9 mouse cellular contexts compared by ENCODE assay signal in genomic region chr7:19796697-19797588, GRCm38 (mm10). TPM values are rescaled to one million over a fixed set of nuclear protein-coding genes. Genes with fewer than 3 reads are reported as not detected.
A peak's percentile ranks its signal among the peaks of the same experiment; 100 is the strongest.
DNase-seq lines count a peak whose midpoint lies in the region; ATAC-seq and TF ChIP-seq lines count a peak whose summit lies in the region.
"Had no signal": no experiment of that assay in that cellular context is flagged by ENCODE, and none has a peak within 500 bp of the region (broad histone marks: within the 10 kb centered on the region; RNA-seq: fewer than 3 reads in every experiment).

TSS of gene Cblc (minus strand) at chr7:19796809.

- intact Hi-C loops in heart, adult 2 months (cut with DNase I) = no loop called here

- H3K9ac ChIP-seq in heart, adult 2 months (ENCODE audit: low read depth, low read length) = peak within 1 kb of the TSS; percentile 10
- H3K9ac ChIP-seq in liver, postnatal 0 days (replicated peaks) = peak within 1 kb of the TSS; percentile 27; the same call in 1 of the 2 replicates

- no peaks in the 10 kb centered on the region for H3K27me3 ChIP-seq in heart, adult 2 months (ENCODE audit: control insufficient read depth, insufficient read depth, low read length)
- H3K27me3 ChIP-seq in kidney, adult 2 months (replicated peaks; ENCODE audit: control insufficient read depth, insufficient read depth, low read length) = no peaks in the 10 kb centered on the region
- no peaks in the 10 kb centered on the region for H3K27me3 ChIP-seq in liver, postnatal 0 days (ENCODE audit: insufficient read depth, low read length)

- no peaks in the 10 kb centered on the region for H3K9me3 ChIP-seq in liver, postnatal 0 days (ENCODE audit: low read length)

- peak; percentile 85 for ATAC-seq in liver, postnatal 0 days
- ATAC-seq in neutrophil, adult 5-6 weeks (ENCODE audit: extremely low read depth, insufficient number of reproducible peaks, low FRiP score, poor library complexity, severe bottlenecking) = peak; percentile 96

- TF ChIP-seq CTCF in heart, adult 2 months (IDR thresholded peaks at IDR 0.05) = peak; percentile 91
- TF ChIP-seq CTCF in kidney, adult 2 months (conservative IDR thresholded peaks at IDR 0.05; ENCODE audit: insufficient read depth, insufficient read length, low read depth, low read length) = peak; percentile 91
- TF ChIP-seq CTCF in liver, postnatal 0 days (IDR thresholded peaks at IDR 0.05; ENCODE audit: low read depth) = peak; percentile 93

- 4% methylated on average over 32 of the region's 32 CpGs for WGBS in heart, adult 2 months
- WGBS in kidney, adult 2 months = 2% methylated on average over 32 of the region's 32 CpGs
- WGBS in liver, postnatal 0 days (ENCODE audit: insufficient replicate concordance) = 4% methylated on average over 32 of the region's 32 CpGs

- DNase-seq in B cell, adult 2 months = peak; percentile 95
- peak; percentile 93 for DNase-seq in ZHBTc4 (ENCODE audit: low read depth, low spot score)
- peak; percentile 75 for DNase-seq in embryo, embryonic 9.5 days (ENCODE audit: extremely low spot score)
- peak; percentile 83 to 85 for DNase-seq in heart, adult 2 months
- peak; percentile 94 for DNase-seq in kidney, adult 2 months
- DNase-seq in liver, postnatal 0 days = peak; percentile 89
- peak; percentile 80 to 92 for DNase-seq in thymus, postnatal 10 days (ENCODE audit: low spot score in 2 of 2)

- no peaks in the 10 kb centered on the region for H3K36me3 ChIP-seq in heart, adult 2 months (ENCODE audit: control insufficient read depth, insufficient read depth, low read length)
- H3K36me3 ChIP-seq in kidney, adult 2 months (ENCODE audit: control insufficient read depth, insufficient read depth, low read length) = no peaks in the 10 kb centered on the region; the same call in 1 of the 2 replicates
- no peaks in the 10 kb centered on the region for H3K36me3 ChIP-seq in liver, postnatal 0 days (replicated peaks; ENCODE audit: insufficient read depth, low read length)

- H3K79me2 ChIP-seq in heart, adult 2 months (replicated peaks; ENCODE audit: control insufficient read depth, insufficient read depth, low read length) = no peaks in the 10 kb centered on the region

- no peak for TF ChIP-seq POLR2A in heart, adult 2 months (IDR thresholded peaks at IDR 0.05; ENCODE audit: insufficient read depth, low read depth, low read length)
- TF ChIP-seq POLR2A in kidney, adult 2 months (IDR thresholded peaks at IDR 0.05; ENCODE audit: low read depth, low read length) = peak; percentile 17

- H3K4me3 ChIP-seq in heart, adult 2 months = no peak within 1 kb of the TSS
- peak within 1 kb of the TSS; percentile 67 for H3K4me3 ChIP-seq in kidney, adult 2 months (ENCODE audit: insufficient read depth, low read depth, low read length)
- peak within 1 kb of the TSS; percentile 33 for H3K4me3 ChIP-seq in liver, postnatal 0 days (ENCODE audit: low read depth, low read length)

- H3K27ac ChIP-seq in heart, adult 2 months = no peak within 1 kb of the TSS
- peak within 1 kb of the TSS; percentile 94 for H3K27ac ChIP-seq in kidney, adult 2 months (ENCODE audit: insufficient read depth, low read depth, low read length)
- H3K27ac ChIP-seq in liver, postnatal 0 days (ENCODE audit: low read depth) = peak within 1 kb of the TSS; percentile 20; the same call in 1 of the 2 replicates

- H3K4me1 ChIP-seq in heart, adult 2 months (ENCODE audit: control insufficient read depth, insufficient read depth, low read length) = peaks cover 2% of the 10 kb centered on the region; the same call in 1 of the 2 replicates
- peaks cover 10% of the 10 kb centered on the region; the same call in 1 of the 2 replicates for H3K4me1 ChIP-seq in kidney, adult 2 months (ENCODE audit: control insufficient read depth, insufficient read depth, low read length)
- peaks cover 7% of the 10 kb centered on the region; the same call in 1 of the 2 replicates for H3K4me1 ChIP-seq in liver, postnatal 0 days (ENCODE audit: insufficient read depth)

- H3K4me2 ChIP-seq in liver, postnatal 0 days (ENCODE audit: low read depth, low read length) = peak within 1 kb of the TSS; percentile 61

- 0 out of 2 replicates have a peak, but pooled peaks have one; percentile 39 for TF ChIP-seq EP300 in heart, adult 2 months (IDR thresholded peaks at IDR 0.05; ENCODE audit: insufficient read depth, low read depth, low read length)
- no peak for TF ChIP-seq EP300 in liver, postnatal 0 days (IDR thresholded peaks at IDR 0.05; ENCODE audit: low read depth)

RNA-seq across cellular contexts. Expression of gene Cblc, which starts in this region (rescaled TPM):
- total RNA-seq in heart, adult 2 months (2021) = under 1 TPM; 0.63 to 0.77 TPM
- polyA plus RNA-seq in heart, adult 2 months (2012; rRNA removed) = 0.41 and 1.2 TPM in 2 replicates
- 24.4 and 32.6 TPM in 2 replicates for polyA plus RNA-seq in kidney, adult 2 months (2012; rRNA removed)
- 9.6 and 10.8 TPM in 2 replicates for polyA plus RNA-seq in liver, postnatal 0 days (2015; fragmentation: Nextera tagmentation; extraction: Ambion mirVana)
- total RNA-seq in neutrophil, adult 5-6 weeks (2017) = 1.4 and 3.6 TPM in 2 replicates
- total RNA-seq: layer of hippocampus, adult 18-20 months had no signal
